Mouse (Mus musculus) heart, postnatal 0 days (tissue): ENCODE measurements around the gene Bmp8a. TPM values are rescaled to one million over a fixed set of nuclear protein-coding genes. Genes with fewer than 3 reads are reported as not detected.

Experiments
- ATAC-seq: fragments of 200-750 bp; cut with Nextera tagmentation; 2 replicates; pipeline ENCODE4 v1.8.0; 2017; ENCODE audit warnings: low read depth, moderate number of reproducible peaks, moderate library complexity; ENCODE audit not compliant: insufficient read depth
- DNase-seq: peaks from one replicate; pipeline ENCODE4 v3.0.0-alpha.2; 2016; ENCODE audit warnings: low spot score
- H3K27ac ChIP-seq: fragments of 300-500 bp; sonication (generic); 2 replicates; pipeline ENCODE4 v1.5.1; 2014; ENCODE audit warnings: low read depth, mild to moderate bottlenecking
- H3K27me3 ChIP-seq: fragments of 300-500 bp; sonication (generic); 2 replicates; pipeline ENCODE4 v1.6.1; 2014; ENCODE audit warnings: low read length, mixed read lengths; ENCODE audit not compliant: control insufficient read depth, insufficient read depth
- H3K36me3 ChIP-seq: fragments of 300-500 bp; sonication (generic); replicated peaks from 2 replicates; pipeline ENCODE4 v1.6.1; 2014; ENCODE audit warnings: low read length, mixed read lengths; ENCODE audit not compliant: control insufficient read depth, insufficient read depth
- H3K4me1 ChIP-seq: fragments of 300-500 bp; sonication (generic); 2 replicates; pipeline ENCODE4 v1.6.1; 2014; ENCODE audit warnings: antibody characterized with exemption; ENCODE audit not compliant: control insufficient read depth, insufficient read depth
- H3K4me2 ChIP-seq: fragments of 300-500 bp; sonication (generic); 2 replicates; pipeline ENCODE4 v1.6.1; 2014; ENCODE audit warnings: low read depth, mild to moderate bottlenecking, low read length, moderate library complexity
- H3K4me3 ChIP-seq: fragments of 300-500 bp; sonication (generic); 2 replicates; pipeline ENCODE4 v1.5.1; 2014; ENCODE audit warnings: low read depth, low read length
- H3K9ac ChIP-seq: fragments of 300-500 bp; sonication (generic); replicated peaks from 2 replicates; pipeline ENCODE4 v1.6.1; 2014; ENCODE audit warnings: low read depth, low read length, mixed read lengths
- H3K9me3 ChIP-seq: fragments of 300-500 bp; sonication (generic); replicated peaks from 2 replicates; pipeline ENCODE4 v1.6.1; 2016; ENCODE audit warnings: low read length; ENCODE audit not compliant: control insufficient read depth
- CTCF ChIP-seq: IDR thresholded peaks from 2 replicates; pipeline ENCODE4 v1.5.1; 2016; ENCODE audit warnings: antibody characterized with exemption, control low read depth, low read depth
- EP300 ChIP-seq: IDR thresholded peaks from 2 replicates; pipeline ENCODE4 v1.6.1; 2016; ENCODE audit warnings: antibody characterized with exemption, low read depth
- WGBS: fragments of 180-500 bp; shearing (Covaris S2); extraction: QIAGEN DNeasy Blood & Tissue Kit; methylation state at CpG from one replicate; pipeline ENCODE4 v1.1.7; 2014; 5-methylcytosine and 5-hydroxymethylcytosine counted together
- polyA plus RNA-seq: library from polyadenylated mRNA; unstranded; fragments of >200 nt; fragmentation: Nextera tagmentation; extraction: Ambion mirVana; gene quantifications from 2 replicates; pipeline ENCODE4 v1.2.1, GENCODE M21; 2015
- total RNA-seq: library from RNA; depleted of rRNA; stranded (reverse); fragments of >200 nt; gene quantifications from 2 replicates; pipeline ENCODE4 v1.2.3, GENCODE M21; 2014; ENCODE audit warnings: low replicate concordance; rRNA removed

Gene Bmp8a
- not detected in 2 replicates for total RNA-seq
- polyA plus RNA-seq: not detected in 2 replicates

GRCm38 (mm10) chr4:123342642-123343470, at the start of gene Bmp8a:
TSS of gene Bmp8a (minus strand) at chr4:123343252.
- no peaks in the 10 kb centered on the region for H3K36me3 ChIP-seq
- ATAC-seq (peak; percentile 76), DNase-seq (peak; percentile 29)
- peaks cover 48% of the 10 kb centered on the region for H3K27me3 ChIP-seq
- TF ChIP-seq EP300 (no peak), CTCF (no peak)
- H3K9ac ChIP-seq: no peak within 1 kb of the TSS
- H3K27ac ChIP-seq: no peak within 1 kb of the TSS
- WGBS: under 1% methylated on average over 59 of the region's 65 CpGs
- H3K4me3 ChIP-seq: peak within 1 kb of the TSS; percentile 45
- peak within 1 kb of the TSS; percentile 74 for H3K4me2 ChIP-seq
- H3K4me1 ChIP-seq: peaks cover 10% of the 10 kb centered on the region; the same call in 1 of the 2 replicates
- no peaks in the 10 kb centered on the region for H3K9me3 ChIP-seq

- WGBS: 96% methylated on average over 1 of the region's 1 CpGs
- peak; percentile 11 for DNase-seq
- Histone ChIP-seq H3K27ac (no peak overlapping the region), H3K27me3 (no peaks in the 10 kb centered on the region), H3K4me1 (0 out of 2 replicates have a peak, but pooled peaks cover 3% of the 10 kb centered on the region), H3K4me3 (no peak overlapping the region), H3K9ac (no peak overlapping the region), H3K36me3 (peaks cover 95% of the 10 kb centered on the region), H3K4me2 (no peak overlapping the region), H3K9me3 (no peaks in the 10 kb centered on the region)
- TF ChIP-seq CTCF (peak; percentile 64), EP300 (no peak)
- no peak for ATAC-seq
Measured at GRCm38 (mm10) chr4:123392187-123392586, 49.1 kb upstream of the Bmp8a start.

GRCm38 (mm10) chr4:123385028-123385427, 42.0 kb upstream of the Bmp8a start:
- H3K27me3 ChIP-seq: no peaks in the 10 kb centered on the region
- H3K4me3 ChIP-seq: no peak overlapping the region
- DNase-seq (no peak), ATAC-seq (no peak)
- peaks cover 97% of the 10 kb centered on the region for H3K36me3 ChIP-seq
- no peak overlapping the region for H3K27ac ChIP-seq
- H3K4me1 ChIP-seq: no peaks in the 10 kb centered on the region
- H3K4me2 ChIP-seq: no peak overlapping the region
- H3K9me3 ChIP-seq: no peaks in the 10 kb centered on the region
- TF ChIP-seq CTCF (no peak), EP300 (no peak)
- H3K9ac ChIP-seq: no peak overlapping the region
- WGBS: 78% methylated on average over 1 of the region's 1 CpGs

- H3K4me2 ChIP-seq: no peak overlapping the region
- H3K27me3 ChIP-seq: no peaks in the 10 kb centered on the region
- ATAC-seq (no peak), DNase-seq (no peak)
- TF ChIP-seq EP300 (no peak), CTCF (no peak)
- H3K36me3 ChIP-seq: peaks cover 93% of the 10 kb centered on the region
- no peaks in the 10 kb centered on the region for H3K9me3 ChIP-seq
- no peaks in the 10 kb centered on the region for H3K4me1 ChIP-seq
- H3K9ac ChIP-seq: no peak overlapping the region
- WGBS: 94% methylated on average over 7 of the region's 7 CpGs
- no peak overlapping the region for H3K27ac ChIP-seq
- no peak overlapping the region for H3K4me3 ChIP-seq
Measured at GRCm38 (mm10) chr4:123383173-123383572, 40.1 kb upstream of the Bmp8a start.

GRCm38 (mm10) chr4:123382051-123382450, 39.0 kb upstream of the Bmp8a start:
- H3K36me3 ChIP-seq: peaks cover 91% of the 10 kb centered on the region
- no peak overlapping the region for H3K9ac ChIP-seq
- no peaks in the 10 kb centered on the region for H3K4me1 ChIP-seq
- no peak overlapping the region for H3K4me2 ChIP-seq
- ATAC-seq (no peak), DNase-seq (no peak)
- no peaks in the 10 kb centered on the region for H3K27me3 ChIP-seq
- whole genome bisulfite sequencing: 79% methylated on average over 4 of the region's 4 CpGs
- H3K4me3 ChIP-seq: no peak overlapping the region
- H3K27ac ChIP-seq: no peak overlapping the region
- no peaks in the 10 kb centered on the region for H3K9me3 ChIP-seq
- TF ChIP-seq EP300 (no peak), CTCF (no peak)
